Mouse (Mus musculus): ENCODE results near the gene Gcsam.
A peak's percentile ranks its signal among the peaks of the same experiment; 100 is the strongest.

Gene Gcsam

DNA sequence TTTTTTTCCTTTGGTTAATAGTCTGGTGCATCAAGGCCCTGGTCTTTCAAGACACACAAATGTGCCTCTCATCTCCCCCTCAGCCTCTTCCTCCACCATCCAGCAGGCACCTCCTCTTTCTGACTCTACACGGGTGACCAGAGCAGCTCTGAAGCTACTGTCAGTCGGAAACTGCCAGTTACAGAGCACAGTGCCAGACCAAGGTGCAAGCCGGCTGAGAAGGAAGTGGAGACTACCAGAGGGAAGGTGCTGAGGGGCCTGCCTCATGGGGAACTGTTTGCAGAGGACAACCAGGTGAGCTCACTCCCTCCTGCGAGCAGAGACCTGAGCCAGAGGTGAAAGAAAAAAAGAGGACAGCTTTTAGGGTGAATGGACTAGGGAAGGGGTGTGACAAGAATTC lies at the start of gene Gcsam:
Gene Gcsam, plus strand, starts transcription at position 114 of the 400 bp plus-strand sequence.
- no peak for DNase-seq (ENCODE audit: low spot score)

DNA sequence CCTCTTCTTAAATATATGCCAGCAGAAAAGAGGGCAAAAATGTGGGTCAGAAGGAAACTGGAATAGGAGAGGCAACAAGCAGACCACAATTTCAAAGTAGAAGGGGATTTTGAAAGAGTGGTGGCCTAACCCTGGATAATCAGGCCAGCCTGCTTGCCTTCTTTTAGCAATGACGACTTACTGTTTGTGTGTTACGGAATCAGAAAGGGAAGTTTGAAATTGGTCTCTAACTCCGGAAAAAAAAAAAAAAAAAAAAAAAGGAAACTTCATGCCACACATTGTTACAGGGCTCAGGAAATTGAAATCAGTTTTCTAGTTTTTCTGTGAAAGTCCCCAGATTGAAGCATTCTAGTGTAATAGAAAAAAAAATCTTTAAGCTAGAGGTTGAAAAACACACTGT lies 48.4 kb upstream of the Gcsam start:
- no peak for DNase-seq (ENCODE audit: low spot score)

DNA sequence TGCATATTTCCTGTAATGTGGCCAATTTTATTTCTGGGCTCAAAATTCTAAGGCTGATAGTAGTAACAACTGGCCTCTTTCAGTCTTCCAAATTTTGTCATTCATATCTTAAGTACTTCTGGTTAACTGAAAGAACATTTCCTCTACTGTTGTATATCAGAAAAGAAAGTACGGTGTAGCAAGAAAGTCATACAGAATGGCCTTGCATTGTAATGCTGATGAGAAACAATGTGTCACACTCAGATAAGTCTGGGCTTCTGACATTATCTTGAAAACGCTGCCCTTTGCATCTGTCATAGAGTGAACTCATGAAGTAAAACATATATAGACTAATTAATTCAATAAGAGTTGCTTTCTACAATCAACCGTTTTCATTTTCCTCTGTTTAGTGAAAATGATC lies 37.9 kb upstream of the Gcsam start:
- DNase-seq (ENCODE audit: low spot score), result no peak

DNA sequence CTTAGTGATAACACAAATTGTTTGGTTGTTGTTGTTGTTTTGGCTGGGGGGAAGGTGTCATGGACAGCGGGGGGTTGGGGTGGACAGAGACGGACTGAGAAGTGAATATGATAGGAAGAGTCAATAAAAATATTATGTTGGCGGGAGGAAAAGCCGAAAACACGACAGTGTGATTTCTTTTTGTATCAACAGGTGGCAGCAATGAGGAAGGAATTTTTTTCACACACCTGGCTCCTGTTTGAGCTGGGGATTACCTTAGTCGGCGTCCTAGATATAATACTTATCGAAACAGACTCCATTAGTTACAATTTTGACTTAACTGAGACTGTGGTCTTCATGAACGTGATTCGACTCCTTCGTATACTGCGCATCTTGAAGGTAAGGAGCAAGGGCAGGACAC lies 30.3 kb upstream of the Gcsam start:
- no peak for DNase-seq (ENCODE audit: low spot score)

DNA sequence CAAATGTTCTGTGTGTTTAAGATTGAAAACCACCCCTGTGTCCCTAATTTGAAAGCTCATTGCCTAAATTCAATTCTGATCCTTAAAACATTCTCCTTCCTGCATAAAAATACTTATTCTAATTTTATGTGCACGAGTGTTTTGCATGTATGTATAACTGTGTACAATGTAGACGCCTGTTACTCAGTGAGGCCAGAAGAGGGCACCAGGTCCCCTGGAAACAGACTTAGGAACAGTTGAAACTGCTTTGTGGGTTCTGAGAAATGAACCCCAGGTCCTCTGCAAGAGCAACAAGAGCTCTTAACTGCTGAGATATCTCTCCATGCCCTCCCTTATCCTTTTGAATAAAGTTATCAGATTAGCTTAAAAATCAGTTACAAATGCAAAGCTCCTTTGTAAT lies 27.7 kb upstream of the Gcsam start:
- no peak for DNase-seq (ENCODE audit: low spot score)

DNA sequence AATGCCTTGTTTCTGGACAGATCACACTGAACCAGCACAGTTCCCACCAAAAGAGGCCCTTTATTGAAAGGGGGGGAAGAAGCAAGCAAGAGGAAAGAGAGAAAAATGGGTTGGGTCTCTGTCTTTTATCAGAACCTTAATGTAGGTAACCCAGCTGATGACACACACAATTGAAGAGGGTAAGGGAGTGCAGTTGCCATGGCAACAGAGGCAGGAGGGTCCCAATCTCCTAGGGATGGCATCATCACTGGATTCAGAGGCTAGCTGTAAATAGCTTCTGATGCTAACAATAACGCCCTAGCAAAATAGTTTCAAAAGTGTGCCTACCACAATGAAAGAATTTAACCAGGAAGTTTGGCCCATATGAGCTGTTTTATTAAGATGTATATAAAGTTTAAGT lies 16.5 kb upstream of the Gcsam start:
- DNase-seq (ENCODE audit: low spot score), result no peak

DNA sequence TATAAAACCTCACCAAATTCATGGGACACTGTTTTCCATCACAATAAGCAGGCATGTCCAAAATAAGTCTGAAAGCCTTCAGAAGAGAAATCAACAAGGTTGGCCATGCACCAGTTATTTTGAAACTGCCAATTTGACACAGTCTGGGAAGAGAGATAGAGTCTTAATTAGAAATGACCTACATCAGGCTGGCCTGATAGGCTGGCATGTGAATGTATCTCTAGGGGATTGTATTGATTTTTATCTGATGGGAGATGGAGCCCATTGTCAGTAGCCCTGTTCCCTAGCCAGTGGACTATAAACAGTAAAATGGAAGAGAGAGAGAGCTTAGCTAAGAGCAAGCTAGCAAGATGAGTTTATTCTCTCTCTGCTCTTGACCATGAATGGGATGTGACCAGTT lies 14.7 kb upstream of the Gcsam start:
- no peak for DNase-seq (ENCODE audit: low spot score)

DNA sequence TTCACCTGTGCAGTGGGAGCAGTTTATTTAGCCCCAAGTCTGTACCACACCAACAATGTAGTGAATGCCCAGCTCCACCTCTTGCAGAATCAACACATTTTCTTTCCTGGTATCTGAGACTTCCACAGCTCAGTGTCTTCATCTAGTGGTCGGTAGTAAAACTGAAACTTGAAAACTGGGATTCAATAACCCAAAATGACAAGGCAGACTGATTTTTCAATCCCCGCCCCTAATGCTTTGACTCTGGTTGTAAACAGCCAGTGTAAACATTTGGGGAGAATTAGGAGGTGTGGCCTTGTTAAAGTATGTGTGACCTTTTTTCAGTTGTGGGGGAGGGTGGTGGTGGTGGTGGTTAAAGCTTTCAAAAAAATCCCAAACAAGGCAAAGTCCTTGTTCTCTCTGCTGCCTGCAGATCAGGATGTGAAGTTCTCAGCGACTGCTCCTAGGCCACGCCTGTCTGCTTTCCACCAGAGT lies 1.7 kb upstream of the Gcsam start:
- DNase-seq (ENCODE audit: low spot score), result no peak

GRCm38 (mm10) chr16:45609300-45609699 lies 880 bp upstream of the Gcsam start:
- DNase-seq (ENCODE audit: low spot score), result no peak

DNA sequence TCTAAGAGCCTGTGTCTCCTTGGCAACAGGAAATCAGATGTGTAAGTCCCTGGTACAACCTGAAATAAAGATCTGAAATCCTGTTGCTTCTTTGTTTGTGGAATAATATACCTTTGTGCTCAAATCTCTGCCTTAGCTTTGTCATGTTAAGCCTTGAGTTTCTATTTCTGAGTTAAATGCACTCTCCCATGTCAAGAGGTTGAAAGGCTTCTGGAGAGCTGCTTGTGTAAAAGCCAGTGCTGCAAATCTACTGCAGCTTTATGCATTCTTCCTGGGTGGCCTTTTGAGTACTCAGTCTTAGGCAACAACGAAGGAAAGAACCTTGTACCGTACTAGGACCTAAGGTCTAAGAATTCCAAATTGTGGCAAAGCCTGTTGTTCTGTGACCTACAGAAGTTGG lies 3.1 kb downstream of the Gcsam start:
- no peak for DNase-seq (ENCODE audit: low spot score)

DNA sequence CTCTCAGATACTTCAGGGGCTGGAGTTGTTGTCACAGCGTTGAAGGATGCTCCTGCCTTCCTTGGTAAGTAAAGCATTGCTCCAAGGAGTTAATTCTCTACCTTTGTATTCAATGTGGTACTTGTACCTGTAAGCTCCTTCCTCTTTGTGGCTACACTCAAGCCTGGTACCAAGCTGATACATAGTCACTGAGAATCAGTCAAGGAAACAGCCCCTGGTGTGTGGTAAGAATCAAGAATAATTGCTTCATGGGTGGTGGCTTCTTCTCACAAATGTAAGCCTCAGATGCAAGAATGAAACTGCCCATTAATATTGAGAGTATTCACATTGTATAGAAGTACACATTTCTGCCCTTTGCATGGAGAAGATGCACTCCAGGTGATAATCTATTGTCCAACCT lies 5.8 kb downstream of the Gcsam start:
- DNase-seq (ENCODE audit: low spot score), result no peak

- no peak for DNase-seq (ENCODE audit: low spot score)
Measured at GRCm38 (mm10) chr16:45619751-45620375, 9.7 kb downstream of the Gcsam start.

DNA sequence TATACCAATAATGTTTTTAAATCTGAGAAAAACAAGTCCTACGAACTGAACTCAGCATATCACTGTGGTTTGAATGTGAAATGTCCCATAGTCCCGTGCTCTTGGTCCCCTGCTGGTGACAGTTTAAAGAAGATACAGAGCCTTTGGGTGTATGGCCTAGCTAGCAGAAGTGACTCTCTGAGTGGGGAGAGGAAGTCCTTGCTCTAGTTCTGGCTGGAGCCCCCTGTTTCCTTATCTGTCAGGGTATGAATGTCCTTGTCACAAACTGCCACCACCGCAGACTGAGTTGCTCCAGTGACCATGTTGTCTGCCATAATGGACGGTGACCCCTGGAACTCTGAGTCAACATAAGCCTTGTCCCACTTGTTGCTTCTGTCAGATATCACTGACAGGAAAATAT lies 13.1 kb downstream of the Gcsam start:
- no peak for DNase-seq (ENCODE audit: low spot score)

- no peak for DNase-seq (ENCODE audit: low spot score)
Measured at GRCm38 (mm10) chr16:45624791-45625190, 14.6 kb downstream of the Gcsam start.

DNA sequence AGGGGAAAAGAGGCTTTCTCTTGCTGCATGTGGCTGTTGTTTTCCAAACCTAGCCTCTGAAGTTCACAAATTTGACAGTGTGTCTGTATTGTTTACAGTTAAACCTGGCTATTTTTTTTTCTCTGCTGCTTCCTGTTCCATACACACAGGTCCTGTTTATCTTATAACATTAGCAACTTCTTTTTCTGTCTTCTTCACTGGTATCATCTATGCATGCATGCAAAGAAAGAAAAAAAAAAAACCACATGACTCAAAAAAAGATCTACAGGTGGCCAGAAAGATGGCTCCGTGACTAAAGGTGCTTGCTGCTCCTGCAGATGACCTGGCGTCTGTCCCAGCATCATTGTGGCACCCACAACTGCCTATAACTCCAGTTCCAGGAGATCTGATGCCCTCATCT lies 15.2 kb downstream of the Gcsam start:
- DNase-seq (ENCODE audit: low spot score), result no peak

GRCm38 (mm10) chr16:45629497-45630105 lies 19.4 kb downstream of the Gcsam start:
- no peak for DNase-seq (ENCODE audit: low spot score)

DNA sequence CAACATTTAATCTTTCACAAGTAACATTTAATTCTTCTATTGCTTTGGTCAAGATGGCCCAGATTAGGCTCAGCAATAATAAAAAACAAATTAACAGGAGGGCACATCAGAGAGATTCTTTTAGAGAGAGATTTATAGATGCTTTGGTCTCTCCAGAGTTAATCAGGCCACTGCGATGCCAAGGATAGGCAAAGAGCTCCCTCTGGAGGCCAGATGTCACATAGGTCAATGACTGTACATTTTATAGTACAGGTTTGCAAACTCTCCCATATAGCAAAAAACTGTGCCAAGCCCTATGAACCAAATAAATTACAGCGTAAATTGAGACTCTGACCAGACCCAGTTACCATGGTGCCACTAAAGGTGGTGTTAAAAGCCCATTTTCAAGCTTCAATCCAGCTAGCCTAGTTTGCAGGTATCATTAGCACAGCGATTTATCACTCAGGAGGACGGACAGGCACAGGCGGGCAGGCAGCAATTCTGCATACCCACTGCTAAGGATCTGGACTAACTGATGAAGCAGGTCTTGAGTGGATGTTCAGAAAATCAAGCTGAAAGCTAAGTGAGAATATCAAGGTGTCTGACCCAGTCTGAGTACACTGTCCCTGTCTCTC lies 20.3 kb downstream of the Gcsam start:
- peak; percentile 51 for DNase-seq (ENCODE audit: low spot score)

- DNase-seq (ENCODE audit: low spot score), result no peak
Measured at GRCm38 (mm10) chr16:45632420-45632819, 22.2 kb downstream of the Gcsam start.

DNA sequence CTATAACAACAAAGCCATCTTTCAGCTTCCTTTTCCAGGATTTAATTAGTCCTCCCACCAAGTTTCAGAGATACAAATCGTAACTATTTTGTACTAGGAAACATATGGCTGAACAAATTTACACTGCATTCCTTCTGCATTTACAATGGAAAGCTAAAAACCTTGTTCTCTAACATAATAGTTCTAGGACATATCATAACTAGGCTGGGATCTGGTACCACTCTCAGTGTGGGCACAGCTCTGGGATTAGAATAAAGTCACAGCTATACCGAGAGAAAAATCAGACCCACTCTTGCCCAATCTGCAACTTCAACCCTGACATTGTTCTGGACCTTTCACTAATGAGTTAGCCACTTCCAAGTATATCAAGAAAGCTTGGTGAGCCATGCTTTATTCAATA lies 25.6 kb downstream of the Gcsam start:
- no peak for DNase-seq (ENCODE audit: low spot score)

DNA sequence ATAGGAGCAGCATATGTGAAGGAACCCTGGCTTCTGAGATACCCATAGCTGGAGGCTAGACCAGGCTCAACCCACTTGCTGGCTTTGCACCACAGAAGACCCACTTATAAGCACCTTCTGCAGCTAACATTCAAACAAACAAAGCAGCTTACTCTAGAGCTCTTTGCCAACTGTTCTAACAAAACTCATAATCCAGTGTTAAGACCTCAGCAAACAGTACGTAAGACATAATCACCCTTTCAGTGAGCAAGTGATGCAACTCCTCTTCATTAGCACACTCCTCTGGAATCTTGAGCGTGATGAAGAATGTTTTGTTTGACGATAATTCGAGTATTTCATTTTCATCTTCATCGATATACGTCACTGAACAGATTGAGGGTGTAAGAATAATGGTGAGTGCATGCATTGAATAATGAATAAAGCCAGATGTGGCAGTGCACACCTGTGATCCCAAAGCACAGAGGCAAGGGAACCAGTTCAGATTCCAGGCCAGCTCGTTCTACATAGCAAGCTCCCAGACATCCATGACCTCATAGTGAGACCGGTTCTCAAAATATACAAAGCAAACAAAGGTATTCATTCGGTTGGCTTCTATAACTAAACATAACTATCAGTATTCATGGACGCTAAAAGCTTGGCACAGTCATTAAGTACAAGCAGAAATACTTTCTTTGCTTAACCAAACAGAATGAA lies 30.0 kb downstream of the Gcsam start:
- DNase-seq (ENCODE audit: low spot score), result no peak

DNA sequence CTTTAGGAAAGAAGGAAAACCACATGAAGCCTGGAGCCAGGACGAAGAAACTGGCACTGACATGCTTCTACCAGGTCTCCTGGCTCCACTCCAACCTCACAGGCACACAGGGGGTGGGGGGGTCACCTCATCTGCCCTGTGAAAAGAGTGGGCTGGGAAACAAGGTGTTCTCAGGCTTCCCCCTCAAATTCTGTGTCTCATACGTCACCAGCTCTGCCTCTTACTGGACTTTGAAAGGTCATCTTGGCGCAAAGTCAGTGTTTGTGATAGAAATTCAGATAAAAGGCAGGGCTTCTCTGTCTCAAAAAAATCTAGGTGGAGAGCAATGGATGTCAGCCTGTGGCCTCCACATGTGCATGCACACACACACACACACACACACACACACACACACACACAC lies 31.1 kb downstream of the Gcsam start:
- no peak for DNase-seq (ENCODE audit: low spot score)

GRCm38 (mm10) chr16:45643944-45644343 lies 33.8 kb downstream of the Gcsam start:
- DNase-seq (ENCODE audit: low spot score), result no peak

GRCm38 (mm10) chr16:45644380-45644779 lies 34.2 kb downstream of the Gcsam start:
- DNase-seq (ENCODE audit: low spot score), result no peak

Data from MN1 (cell line).